Mouse (Mus musculus) heart, adult 18-20 months (tissue): ENCODE results near the gene Prim2. TPM values are rescaled to one million over a fixed set of nuclear protein-coding genes. Genes with fewer than 3 reads are reported as not detected.
A peak's percentile ranks its signal among the peaks of the same experiment; 100 is the strongest.

Experiments
- DNase-seq, 2 experiments: peaks; one replicate each; pipeline ENCODE4 v3.0.0; 2021 to 2022; ENCODE audit warnings: mixed read lengths in 1 of 2
- total RNA-seq, 2 experiments: library from RNA; stranded (reverse); gene quantifications; 2 replicates each; pipeline ENCODE4 v1.2.3; 2021

Gene Prim2
- total RNA-seq, 2 experiments from 2014 or later: 1.7 to 2.8 TPM

DNA sequence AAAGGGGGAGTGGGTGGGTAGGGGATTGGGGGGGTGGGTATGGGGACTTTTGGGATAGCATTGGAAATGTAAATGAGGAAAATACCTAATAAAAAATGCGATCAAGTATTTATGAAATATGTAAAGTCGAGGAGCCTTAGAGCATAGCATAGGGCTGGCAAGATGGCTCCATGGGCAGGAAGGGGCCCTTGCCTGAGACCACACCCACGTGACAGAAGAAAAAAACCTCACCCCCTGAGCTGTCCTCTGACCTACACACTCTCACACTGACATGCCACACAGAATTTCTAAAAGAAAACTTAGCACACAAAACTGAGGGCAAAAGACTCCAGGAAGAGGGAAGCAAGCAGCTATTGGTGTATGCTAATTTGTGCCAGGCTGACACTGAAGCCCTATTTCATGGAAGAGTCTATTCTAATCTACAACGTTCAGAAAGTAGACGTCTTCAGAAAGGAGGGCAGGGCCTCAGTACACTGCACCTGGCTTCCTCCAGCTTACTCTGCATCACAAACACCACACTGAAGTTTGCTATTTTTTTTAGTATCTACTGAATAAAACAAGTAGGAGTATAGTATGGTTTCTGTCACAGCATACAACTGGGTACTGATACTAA is 65.4 kb downstream of the Prim2 start:
- DNase-seq: no peak

DNA sequence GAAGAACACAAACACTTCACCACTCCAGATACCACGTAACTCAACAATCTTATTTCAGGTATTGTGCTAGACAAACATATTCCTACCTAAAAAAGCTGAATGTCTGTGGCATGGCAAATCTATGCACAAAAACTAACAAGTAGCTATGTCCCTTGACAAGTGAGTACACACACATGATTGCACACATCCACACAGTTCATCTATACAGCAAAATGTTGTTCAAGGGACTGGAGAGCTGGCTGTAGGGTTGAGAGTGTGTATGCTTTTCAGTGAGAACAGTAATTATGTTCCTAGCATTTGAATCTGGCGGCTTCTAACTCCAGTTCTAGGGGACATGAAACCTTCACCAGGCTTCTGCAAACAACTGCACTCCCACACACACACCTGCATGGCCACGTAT is 69.9 kb downstream of the Prim2 start:
- DNase-seq: no peak

GRCm38 (mm10) chr1:33599019-33599667 is 70.5 kb downstream of the Prim2 start:
- DNase-seq: no peak

GRCm38 (mm10) chr1:33597043-33597442 is 72.6 kb downstream of the Prim2 start:
- DNase-seq: no peak

- DNase-seq: no peak
Measured at GRCm38 (mm10) chr1:33595936-33596335, 73.7 kb downstream of the Prim2 start.

GRCm38 (mm10) chr1:33594966-33595365 is 74.6 kb downstream of the Prim2 start:
- DNase-seq: no peak

DNA sequence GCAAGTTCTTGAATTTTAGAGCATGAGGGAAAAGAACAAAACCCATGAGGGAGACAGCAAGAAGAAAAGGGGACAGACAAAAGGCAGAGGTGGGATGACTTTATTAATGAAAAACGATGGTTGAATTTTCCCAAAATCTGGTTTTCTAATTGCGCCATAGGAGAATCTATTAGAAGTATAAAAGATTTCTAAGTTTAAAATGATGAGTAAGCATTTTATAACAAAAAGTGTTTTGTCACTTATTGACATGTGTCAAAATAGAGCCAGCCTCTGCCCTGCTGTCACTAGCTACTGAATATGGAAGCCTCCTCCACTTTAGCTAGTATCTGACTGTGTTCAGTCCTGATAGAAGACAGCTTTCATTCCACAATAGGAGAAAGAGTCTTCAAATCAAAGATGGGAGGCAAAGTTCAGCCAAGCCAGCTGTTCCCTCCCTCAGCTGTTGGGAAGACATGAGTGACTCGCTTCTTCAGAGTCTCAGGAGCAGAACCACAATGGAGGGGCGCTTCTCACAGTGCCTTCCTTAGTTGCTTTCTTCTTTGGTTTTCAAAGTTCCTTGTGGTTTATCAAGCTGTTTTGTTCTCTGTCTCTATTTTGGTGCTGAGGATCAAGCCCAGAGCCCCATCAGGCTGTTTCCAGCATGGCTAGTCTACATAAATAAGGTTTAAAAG is 75.7 kb downstream of the Prim2 start:
- DNase-seq: no peak

DNA sequence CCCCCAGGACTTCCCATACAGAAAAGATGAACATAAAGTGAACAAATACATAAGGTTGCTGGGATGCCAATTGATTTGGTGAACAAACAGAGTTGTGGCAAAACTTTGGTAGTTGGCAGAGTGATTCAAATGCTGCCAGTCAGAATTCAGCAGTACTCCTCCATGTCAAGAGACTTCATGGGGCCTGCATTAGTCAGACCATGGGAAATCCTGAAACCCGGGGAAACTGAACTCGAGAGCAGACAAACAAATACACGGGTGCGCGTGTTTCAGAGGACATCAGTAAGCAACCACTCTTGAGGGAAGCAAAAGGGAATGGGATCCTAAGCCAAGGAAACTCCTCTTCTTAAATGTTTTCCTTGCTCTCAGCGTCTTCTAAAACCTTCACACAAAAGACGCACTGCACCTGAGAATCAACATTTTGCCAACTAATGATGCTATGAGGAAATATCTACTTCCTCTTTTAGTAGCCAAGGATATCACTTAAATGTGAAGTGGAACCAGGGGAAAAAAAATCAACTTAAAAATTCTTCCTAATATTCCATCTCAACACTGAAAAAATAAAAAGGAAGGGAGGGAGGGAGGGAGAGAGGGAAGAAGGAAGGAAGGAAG is 77.5 kb downstream of the Prim2 start:
- DNase-seq: no peak

DNA sequence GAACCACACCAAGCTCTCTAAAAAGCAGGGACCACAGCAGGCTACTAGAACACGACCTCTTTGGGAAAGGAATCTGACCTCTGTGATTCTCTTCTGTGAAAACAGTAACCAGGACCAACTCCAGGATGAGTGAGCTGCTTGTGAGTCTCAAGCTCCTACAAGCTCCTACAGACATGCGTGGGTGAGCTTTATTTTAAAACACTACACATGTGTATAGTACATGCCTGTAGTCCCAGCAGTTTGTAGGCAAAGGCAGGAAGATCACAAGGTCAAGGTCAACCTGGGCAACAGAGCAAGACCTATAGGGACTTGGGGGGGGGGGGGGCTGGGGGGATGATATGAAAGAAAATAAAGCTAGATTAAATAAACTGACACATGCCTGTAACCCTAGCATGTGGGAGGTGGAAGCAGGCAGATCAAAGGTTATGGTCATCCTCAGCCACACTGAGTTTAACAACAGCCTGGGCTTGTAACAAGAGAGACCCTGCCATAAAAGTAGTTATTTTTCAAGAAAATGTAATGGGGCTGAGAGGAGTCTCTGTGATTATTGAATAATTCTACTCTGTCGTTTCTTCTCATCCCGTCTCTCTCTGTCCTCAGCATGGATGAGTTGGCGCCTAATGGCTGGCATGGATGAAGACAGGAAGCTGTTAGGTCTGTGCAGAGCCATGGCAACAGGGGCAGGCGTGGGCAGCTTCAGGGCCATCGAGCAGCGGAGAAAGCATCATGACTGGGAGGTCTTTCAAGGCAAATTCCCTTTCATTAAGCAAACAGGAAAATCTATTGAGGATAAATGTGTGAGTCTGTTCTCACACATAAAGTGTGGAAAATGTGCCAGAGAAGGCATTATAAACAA is 78.8 kb downstream of the Prim2 start:
- no peak for DNase-seq

DNA sequence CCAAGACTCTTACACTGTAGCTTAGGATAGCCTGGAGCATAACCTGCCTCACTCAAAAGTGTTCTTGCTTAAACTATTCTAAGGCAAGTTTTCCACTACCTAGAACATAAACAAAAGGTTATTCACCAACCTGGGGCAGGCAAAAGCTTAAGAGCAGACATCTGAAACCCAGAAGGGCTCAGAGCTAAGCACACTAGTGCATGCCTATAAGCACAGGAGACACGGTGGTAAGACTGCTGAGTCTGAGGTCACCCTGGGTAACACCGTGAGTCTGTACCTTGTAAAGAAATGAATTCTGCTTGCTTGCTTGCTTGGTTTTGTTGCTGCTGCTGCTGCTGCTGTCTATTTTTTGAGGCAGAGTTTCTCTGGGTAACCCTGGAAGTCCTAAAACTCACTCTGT is 80.1 kb downstream of the Prim2 start:
- no peak for DNase-seq

GRCm38 (mm10) chr1:33588557-33588956 is 81.0 kb downstream of the Prim2 start:
- DNase-seq: no peak

GRCm38 (mm10) chr1:33584590-33584978 is 85.0 kb downstream of the Prim2 start:
- no peak for DNase-seq

GRCm38 (mm10) chr1:33583817-33584589 is 85.6 kb downstream of the Prim2 start:
- no peak for DNase-seq

DNA sequence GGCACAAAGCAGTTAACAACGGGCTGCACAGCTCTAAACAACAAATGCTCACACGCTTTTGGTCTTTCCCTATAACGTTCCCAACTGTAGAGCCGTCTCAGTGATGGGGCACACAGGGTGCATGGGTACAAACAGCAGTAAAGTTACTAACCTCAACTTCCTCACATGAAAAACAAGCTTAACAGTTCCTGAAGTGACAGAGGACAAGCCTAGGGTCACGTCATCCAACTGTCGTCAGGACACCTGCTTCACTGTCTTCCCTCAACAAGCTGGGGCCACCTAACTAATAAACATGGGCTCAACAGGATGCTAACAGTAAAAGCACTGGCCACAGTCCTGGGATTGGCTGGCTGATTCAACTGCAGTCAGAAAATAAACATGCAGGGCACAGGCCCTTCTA is 91.0 kb downstream of the Prim2 start:
- no peak for DNase-seq

GRCm38 (mm10) chr1:33574459-33574858 is 95.1 kb downstream of the Prim2 start:
- DNase-seq: no peak

GRCm38 (mm10) chr1:33565764-33566401 is 103.7 kb downstream of the Prim2 start:
- no peak for DNase-seq

DNA sequence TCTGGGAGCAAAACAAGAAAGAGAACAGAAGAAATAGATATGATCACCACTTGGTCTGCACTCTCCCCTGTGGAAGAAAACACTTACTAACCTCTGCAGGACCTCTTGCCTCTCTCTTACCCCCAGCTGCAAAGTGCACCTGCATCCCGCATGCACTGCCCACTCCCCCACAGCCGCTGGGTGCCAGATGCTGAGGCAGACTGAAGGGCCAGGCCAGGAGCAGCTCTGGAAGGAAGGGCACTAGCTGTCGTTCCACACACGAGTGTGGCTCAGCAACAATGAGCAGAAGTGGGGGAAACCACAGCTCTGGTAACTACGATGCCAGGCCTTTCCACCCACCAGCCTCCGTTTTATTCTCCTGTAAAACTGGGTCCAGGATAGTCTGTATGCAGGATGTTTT is 105.6 kb downstream of the Prim2 start:
- no peak for DNase-seq

DNA sequence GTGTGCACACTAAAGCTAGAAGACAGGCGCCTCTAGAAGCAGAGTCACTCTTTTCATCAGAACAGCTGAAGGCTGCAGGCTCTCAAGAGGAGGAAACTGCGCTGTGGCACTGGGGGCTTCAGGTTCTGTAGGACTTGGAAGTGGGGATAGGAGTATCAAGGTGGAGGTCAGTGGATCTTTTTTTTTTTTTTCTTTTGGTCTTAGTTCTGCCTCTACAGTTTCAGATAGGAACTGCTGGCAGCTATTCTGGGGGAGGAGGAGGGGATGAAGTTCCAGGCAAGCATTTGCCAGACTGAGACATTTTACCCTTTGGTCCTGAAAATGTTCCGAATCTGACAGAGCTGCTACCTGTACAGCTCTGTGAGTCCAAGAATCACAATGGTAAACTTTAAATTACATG is 106.0 kb downstream of the Prim2 start:
- DNase-seq: no peak

- DNase-seq: no peak
Measured at GRCm38 (mm10) chr1:33556638-33557037, 113.0 kb downstream of the Prim2 start.

DNA sequence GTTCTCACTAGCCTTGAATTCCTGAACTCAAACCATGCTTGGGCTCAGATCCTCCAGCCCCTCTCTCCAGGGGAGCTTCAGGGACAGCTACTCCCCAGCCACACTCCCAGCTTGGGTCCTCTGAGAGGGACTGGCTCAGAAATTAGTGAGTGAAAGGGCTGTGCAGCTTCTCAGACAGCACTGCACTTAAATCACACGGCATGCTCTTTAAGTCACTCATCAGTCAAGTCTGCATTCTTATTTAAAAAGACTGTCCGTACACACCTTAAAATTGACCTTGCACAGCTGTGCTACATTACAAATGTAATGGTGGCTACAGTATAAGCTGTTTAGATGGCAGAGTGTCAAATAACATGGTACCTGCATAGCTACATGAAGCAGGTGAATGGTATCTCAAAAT is 114.0 kb downstream of the Prim2 start:
- DNase-seq: no peak

DNA sequence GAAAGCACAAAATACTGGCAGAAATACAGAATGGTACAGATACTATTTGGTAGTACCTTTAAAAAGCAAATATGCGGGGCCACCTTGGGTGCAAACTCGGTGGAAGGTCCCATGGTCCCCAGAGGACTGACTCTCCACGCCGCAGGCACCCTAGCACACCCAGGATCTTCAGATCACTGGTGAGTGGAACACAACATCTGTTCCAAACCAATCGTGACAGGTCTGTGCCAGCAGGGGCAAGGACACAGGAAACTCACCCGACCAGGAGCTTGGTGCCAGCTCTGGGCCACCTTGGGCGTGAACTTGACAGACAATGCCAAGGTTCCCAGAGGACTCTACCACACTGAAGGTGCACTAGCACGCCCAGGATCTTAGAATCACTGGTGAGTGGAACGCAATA is 118.2 kb downstream of the Prim2 start:
- DNase-seq: peak; percentile 25 to 37
